Mouse (Mus musculus): ENCODE measurements around the gene Sprr2b. TPM values are rescaled to one million over a fixed set of nuclear protein-coding genes. Genes with fewer than 3 reads are reported as not detected.

The Sprr2b gene
- polyA plus RNA-seq (2015; fragmentation: Illumina TruSeq; extraction: RNeasy Lipid Tissue Mini Kit (QIAGEN cat#74804); ENCODE audit: insufficient read depth, low replicate concordance): not detected

DNA sequence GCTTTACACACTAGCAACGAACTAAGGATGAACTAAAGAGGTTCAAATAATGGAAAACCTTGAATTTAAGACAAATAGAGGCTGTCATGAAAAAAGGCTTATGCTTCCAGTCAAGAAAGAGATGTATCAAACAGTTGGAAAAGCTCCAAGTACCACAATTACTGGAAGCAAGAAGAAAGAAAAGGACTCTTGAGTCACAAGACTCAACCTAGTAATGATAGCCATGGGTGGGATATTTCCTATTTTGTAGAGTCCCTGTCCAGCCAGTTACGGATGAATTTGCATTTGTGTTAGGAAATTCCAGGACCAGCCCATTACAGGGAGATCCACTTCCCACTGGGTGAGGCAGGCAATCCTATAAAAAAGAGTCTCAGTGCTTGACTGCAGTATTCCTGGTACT, at the start of gene Sprr2b:
Gene Sprr2b (plus strand): TSS at position 301 of the 400 bp plus-strand sequence.

DNA sequence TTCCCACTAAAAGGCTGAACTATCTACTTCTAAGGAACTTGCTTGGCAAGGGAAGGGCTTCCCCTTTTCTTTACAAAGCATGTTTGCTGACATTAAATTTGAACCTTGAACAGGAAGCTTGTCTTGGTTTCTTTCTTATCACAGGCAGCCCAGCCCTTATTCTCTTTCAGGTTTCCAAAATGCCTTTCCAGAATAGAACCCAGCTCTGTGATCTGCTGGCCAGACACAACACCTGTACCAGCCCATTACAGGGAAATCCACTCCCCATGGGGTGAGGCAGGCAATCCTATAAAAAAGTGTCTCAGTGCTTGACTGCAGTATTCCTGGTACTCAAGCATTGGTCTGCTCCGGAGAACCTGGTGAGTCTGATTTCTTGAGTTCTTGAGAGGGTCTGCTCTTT, 31.3 kb upstream of the Sprr2b start, which contains the start of gene Sprr2a3:
Gene Sprr2a3 (plus strand): TSS at position 317 of the 400 bp plus-strand sequence.

DNA sequence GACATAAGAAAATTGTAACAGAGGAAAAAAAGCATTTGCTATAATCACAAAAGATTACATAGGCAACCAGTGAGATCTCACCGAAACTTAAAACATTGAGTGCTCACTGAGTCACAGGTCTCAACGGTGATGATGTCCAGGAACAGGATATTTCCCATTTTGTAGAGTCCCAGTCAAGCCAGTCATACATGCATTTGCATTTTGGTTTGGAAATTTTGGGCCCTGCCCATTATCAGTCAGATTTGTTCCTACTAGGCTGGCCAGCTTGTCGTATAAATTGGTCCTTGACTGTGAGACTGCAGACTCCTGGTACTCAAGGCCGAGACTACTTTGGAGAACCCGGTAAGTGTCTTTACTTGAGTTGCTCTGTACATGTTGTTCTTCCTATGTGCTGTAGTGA, 22.4 kb downstream of the Sprr2b start, which contains the start of gene Sprr2d:
Gene Sprr2d (plus strand): TSS at position 301 of the 400 bp plus-strand sequence.

DNA sequence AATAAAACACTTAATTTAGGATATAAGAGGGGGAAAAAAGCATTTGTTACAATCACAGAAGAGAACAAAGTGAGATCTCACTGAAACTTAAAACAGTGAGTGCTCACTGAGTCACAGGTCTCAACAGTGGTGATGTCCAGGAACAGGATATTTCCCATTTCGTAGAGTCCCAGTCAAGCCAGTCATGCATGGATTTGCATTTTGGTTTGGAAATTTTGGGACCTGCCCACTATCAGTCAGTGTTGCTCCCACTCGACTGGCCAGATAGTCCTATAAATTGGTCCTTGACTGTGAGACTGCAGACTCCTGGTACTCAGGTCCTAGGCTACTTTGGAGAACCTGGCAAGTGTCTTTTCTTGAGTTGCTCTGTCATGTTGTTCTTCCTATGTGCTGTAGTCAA, 35.4 kb downstream of the Sprr2b start, which contains the start of gene Sprr2e:
Gene Sprr2e (plus strand): TSS at position 301 of the 400 bp plus-strand sequence.

DNA sequence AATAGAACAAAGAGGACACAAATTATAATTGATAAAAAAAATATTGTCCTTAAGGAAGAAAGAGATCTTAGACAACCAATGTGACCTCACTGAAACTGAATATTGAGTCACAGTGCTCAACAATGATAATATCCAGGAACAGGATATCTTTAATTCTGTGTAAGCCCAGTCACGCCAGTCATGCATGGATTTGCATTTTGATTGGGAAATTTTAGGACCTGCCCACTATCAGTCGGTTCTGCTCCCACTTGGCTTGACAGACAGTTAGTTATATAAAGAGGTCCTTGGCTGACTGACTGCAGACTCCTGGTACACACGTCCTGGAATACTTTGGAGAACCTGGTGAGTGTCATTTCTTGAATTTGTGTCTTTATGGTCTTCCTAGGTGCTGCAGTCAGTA, 48.5 kb downstream of the Sprr2b start, which contains the start of gene Sprr2f:
Gene Sprr2f (plus strand): TSS at position 301 of the 400 bp plus-strand sequence.

Other genes with a start within 250 kb of the Sprr2b start
- gene Lor, start 233.5 kb upstream of the Sprr2b start, polyA plus RNA-seq (2015; fragmentation: Illumina TruSeq; extraction: RNeasy Lipid Tissue Mini Kit (QIAGEN cat#74804); ENCODE audit: insufficient read depth, low replicate concordance): not detected
- not detected for gene Prr9, start 192.7 kb upstream of the Sprr2b start, polyA plus RNA-seq (2015; fragmentation: Illumina TruSeq; extraction: RNeasy Lipid Tissue Mini Kit (QIAGEN cat#74804); ENCODE audit: insufficient read depth, low replicate concordance)
- gene Lelp1, start 173.9 kb upstream of the Sprr2b start, polyA plus RNA-seq (2015; fragmentation: Illumina TruSeq; extraction: RNeasy Lipid Tissue Mini Kit (QIAGEN cat#74804); ENCODE audit: insufficient read depth, low replicate concordance): not detected
- gene Sprr2a1, start 100.8 kb upstream of the Sprr2b start, polyA plus RNA-seq (2015; fragmentation: Illumina TruSeq; extraction: RNeasy Lipid Tissue Mini Kit (QIAGEN cat#74804); ENCODE audit: insufficient read depth, low replicate concordance): not detected
- not detected for gene Sprr2a2, start 100.7 kb upstream of the Sprr2b start, polyA plus RNA-seq (2015; fragmentation: Illumina TruSeq; extraction: RNeasy Lipid Tissue Mini Kit (QIAGEN cat#74804); ENCODE audit: insufficient read depth, low replicate concordance)
- not detected for gene Sprr2a3, start 31.2 kb upstream of the Sprr2b start, polyA plus RNA-seq (2015; fragmentation: Illumina TruSeq; extraction: RNeasy Lipid Tissue Mini Kit (QIAGEN cat#74804); ENCODE audit: insufficient read depth, low replicate concordance)
- not detected for gene Sprr2d, start 22.5 kb downstream of the Sprr2b start, polyA plus RNA-seq (2015; fragmentation: Illumina TruSeq; extraction: RNeasy Lipid Tissue Mini Kit (QIAGEN cat#74804); ENCODE audit: insufficient read depth, low replicate concordance)
- gene Sprr2e, start 35.5 kb downstream of the Sprr2b start, polyA plus RNA-seq (2015; fragmentation: Illumina TruSeq; extraction: RNeasy Lipid Tissue Mini Kit (QIAGEN cat#74804); ENCODE audit: insufficient read depth, low replicate concordance): not detected
- not detected for gene Sprr2f, start 48.6 kb downstream of the Sprr2b start, polyA plus RNA-seq (2015; fragmentation: Illumina TruSeq; extraction: RNeasy Lipid Tissue Mini Kit (QIAGEN cat#74804); ENCODE audit: insufficient read depth, low replicate concordance)
- gene Sprr2h, start 69.1 kb downstream of the Sprr2b start, polyA plus RNA-seq (2015; fragmentation: Illumina TruSeq; extraction: RNeasy Lipid Tissue Mini Kit (QIAGEN cat#74804); ENCODE audit: insufficient read depth, low replicate concordance): not detected
- not detected for gene Sprr2i, start 91.4 kb downstream of the Sprr2b start, polyA plus RNA-seq (2015; fragmentation: Illumina TruSeq; extraction: RNeasy Lipid Tissue Mini Kit (QIAGEN cat#74804); ENCODE audit: insufficient read depth, low replicate concordance)
- not detected for gene Sprr2j-ps, start 101.5 kb downstream of the Sprr2b start, polyA plus RNA-seq (2015; fragmentation: Illumina TruSeq; extraction: RNeasy Lipid Tissue Mini Kit (QIAGEN cat#74804); ENCODE audit: insufficient read depth, low replicate concordance)
- gene Gm9774, start 112.8 kb downstream of the Sprr2b start, polyA plus RNA-seq (2015; fragmentation: Illumina TruSeq; extraction: RNeasy Lipid Tissue Mini Kit (QIAGEN cat#74804); ENCODE audit: insufficient read depth, low replicate concordance): 1.4 TPM
- not detected for gene Sprr2k, start 116.0 kb downstream of the Sprr2b start, polyA plus RNA-seq (2015; fragmentation: Illumina TruSeq; extraction: RNeasy Lipid Tissue Mini Kit (QIAGEN cat#74804); ENCODE audit: insufficient read depth, low replicate concordance)
- not detected for gene Sprr1b, start 122.2 kb downstream of the Sprr2b start, polyA plus RNA-seq (2015; fragmentation: Illumina TruSeq; extraction: RNeasy Lipid Tissue Mini Kit (QIAGEN cat#74804); ENCODE audit: insufficient read depth, low replicate concordance)
- not detected for gene Sprr3, start 142.1 kb downstream of the Sprr2b start, polyA plus RNA-seq (2015; fragmentation: Illumina TruSeq; extraction: RNeasy Lipid Tissue Mini Kit (QIAGEN cat#74804); ENCODE audit: insufficient read depth, low replicate concordance)
- not detected for gene Sprr1a, start 169.3 kb downstream of the Sprr2b start, polyA plus RNA-seq (2015; fragmentation: Illumina TruSeq; extraction: RNeasy Lipid Tissue Mini Kit (QIAGEN cat#74804); ENCODE audit: insufficient read depth, low replicate concordance)
- not detected for gene Sprr4, start 183.9 kb downstream of the Sprr2b start, polyA plus RNA-seq (2015; fragmentation: Illumina TruSeq; extraction: RNeasy Lipid Tissue Mini Kit (QIAGEN cat#74804); ENCODE audit: insufficient read depth, low replicate concordance)
- not detected for gene 2310046K23Rik, start 217.9 kb downstream of the Sprr2b start, polyA plus RNA-seq (2015; fragmentation: Illumina TruSeq; extraction: RNeasy Lipid Tissue Mini Kit (QIAGEN cat#74804); ENCODE audit: insufficient read depth, low replicate concordance)

Measured in spleen, adult 10 weeks (tissue).